Mouse (Mus musculus) erythroblast, embryonic 14.5 days (primary cell): ENCODE data around the gene Pik3ca.

ENCODE experiments used
- GATA1 ChIP-seq: IDR thresholded peaks from 2 replicates; pipeline ENCODE4 v1.6.1; 2012; ENCODE audit warnings: low read length, inconsistent platforms, mixed read lengths
- TAL1 ChIP-seq: IDR thresholded peaks from 3 replicates; pipeline ENCODE4 v1.6.1; 2012; ENCODE audit warnings: low read length, inconsistent platforms, mixed read lengths

DNA sequence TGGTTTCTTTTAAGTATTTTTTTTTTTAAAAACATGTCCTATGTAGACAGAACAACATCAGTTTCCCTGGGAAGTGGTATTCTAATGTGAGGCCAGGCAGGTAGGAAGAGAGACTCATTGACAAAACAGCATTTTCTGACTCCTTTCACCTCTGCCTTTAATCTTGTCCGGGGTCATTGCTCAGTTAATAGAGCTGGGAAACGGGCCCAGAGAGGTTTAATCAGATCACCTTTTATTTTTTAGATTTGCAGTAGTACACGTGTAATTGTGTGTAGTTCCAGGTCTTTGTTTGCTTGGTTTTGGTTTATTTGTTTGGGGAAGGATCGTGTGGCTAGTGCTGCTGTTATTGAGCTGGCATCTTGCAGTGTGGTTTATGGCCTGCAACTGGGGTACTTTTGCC is 1.9 kb downstream of the Pik3ca start:
- TF ChIP-seq TAL1 (no peak), GATA1 (no peak)
